Mouse (Mus musculus) heart, embryonic 15.5 days (tissue): ENCODE data around the gene Fbxl22. TPM values are rescaled to one million over a fixed set of nuclear protein-coding genes. Genes with fewer than 3 reads are reported as not detected.

ENCODE experiments used
- polyA plus RNA-seq: library from polyadenylated mRNA; unstranded; fragments of >200 nt; fragmentation: Nextera tagmentation; extraction: Ambion mirVana; gene quantifications from 2 replicates; pipeline ENCODE4 v1.2.1, GENCODE M21; 2015

The Fbxl22 gene
- polyA plus RNA-seq, 1 experiment from 2014 or later, result 84.7 TPM

Other genes with a start within 250 kb of the Fbxl22 start
- 15.0 and 16.7 TPM in 2 replicates for gene Herc1, start 164.1 kb downstream of the Fbxl22 start, polyA plus RNA-seq
- gene Usp3, start 78.5 kb upstream of the Fbxl22 start, polyA plus RNA-seq, result 30.5 and 35.6 TPM in 2 replicates
- gene Car12, start 199.1 kb upstream of the Fbxl22 start, polyA plus RNA-seq, result 0.39 and 1.3 TPM in 2 replicates